Mouse (Mus musculus) heart, postnatal 0 days (tissue): Measurements from ENCODE around the gene Map3k20.

Source experiments
- CTCF ChIP-seq: IDR thresholded peaks from 2 replicates; pipeline ENCODE4 v1.5.1; 2016; ENCODE audit warnings: antibody characterized with exemption, control low read depth, low read depth
- EP300 ChIP-seq: IDR thresholded peaks from 2 replicates; pipeline ENCODE4 v1.6.1; 2016; ENCODE audit warnings: antibody characterized with exemption, low read depth

- TF ChIP-seq CTCF (no peak), EP300 (no peak)
Measured at GRCm38 (mm10) chr2:72297716-72298082, 12.3 kb downstream of the Map3k20 start.
